Mouse (Mus musculus): ENCODE measurements around the gene Bscl2.
A peak's percentile ranks its signal among the peaks of the same experiment; 100 is the strongest.
"Not testable (repeated sequence)": the region's sequence is repeated elsewhere in the genome, so short reads cannot be mapped to it uniquely, and the experiment has no call there.

The Bscl2 gene

GRCm38 (mm10) chr19:8872266-8872840 is 35.1 kb downstream of the Bscl2 start:
- no peak for DNase-seq

- DNase-seq, result no peak
These were observed 37.8 kb downstream of the Bscl2 start for GRCm38 (mm10) chr19:8875031-8875430.

GRCm38 (mm10) chr19:8880311-8881033 is 43.2 kb downstream of the Bscl2 start, which contains the start of gene Uqcc3:
Gene Uqcc3, minus strand, starts transcription at chr19:8880923.
- peak; percentile 93 for DNase-seq

- no peak for DNase-seq
These were observed 43.7 kb downstream of the Bscl2 start for GRCm38 (mm10) chr19:8881034-8881392.

- no peak for DNase-seq
These were observed 46.3 kb downstream of the Bscl2 start, which contains the start of the genes Lbhd1 and Gm49403 for GRCm38 (mm10) chr19:8883616-8884015. Gene Lbhd1, plus strand, starts transcription at chr19:8883732. Gene Gm49403, plus strand, starts transcription at chr19:8883930.

GRCm38 (mm10) chr19:8886916-8887584 is 49.8 kb downstream of the Bscl2 start:
- DNase-seq, result no peak

- DNase-seq, result no peak
These were observed 50.6 kb downstream of the Bscl2 start for GRCm38 (mm10) chr19:8887585-8888463.

- peak; percentile 98 to 99 for DNase-seq
These were observed 51.5 kb downstream of the Bscl2 start, which contains the start of the genes 1810009A15Rik and Gm49416 for GRCm38 (mm10) chr19:8888511-8889385. Gene 1810009A15Rik, plus strand, starts transcription at chr19:8888853. Gene Gm49416, plus strand, starts transcription at chr19:8888926.

GRCm38 (mm10) chr19:8892829-8893766 is 55.8 kb downstream of the Bscl2 start, which contains the start of gene Ints5:
Gene Ints5, plus strand, starts transcription at chr19:8893005.
- peak; percentile 89 to 92 for DNase-seq

GRCm38 (mm10) chr19:8895397-8895960 is 58.2 kb downstream of the Bscl2 start:
- DNase-seq, result peak; percentile 24 to 25

- not testable (repeated sequence) for DNase-seq
These were observed 59.0 kb downstream of the Bscl2 start for GRCm38 (mm10) chr19:8896231-8896630.

GRCm38 (mm10) chr19:8897211-8897864 is 60.1 kb downstream of the Bscl2 start:
- peak; percentile 69 for DNase-seq

- DNase-seq, result peak; percentile 95 to 97
These were observed 60.7 kb downstream of the Bscl2 start, which contains the start of gene Ganab for GRCm38 (mm10) chr19:8897865-8898495. Gene Ganab, plus strand, starts transcription at chr19:8898071.

Measured in cerebellum, postnatal 10 days (tissue).